Mouse (Mus musculus) adipocyte (in vitro differentiated cells): Measurements from ENCODE around the gene Olfr1196.
"Not testable (repeated sequence)": the region's sequence is repeated elsewhere in the genome, so short reads cannot be mapped to it uniquely, and the experiment has no call there.

ENCODE experiments used
- DNase-seq: peaks from one replicate; pipeline ENCODE4 v3.0.0-alpha.2; 2016; ENCODE audit warnings: low spot score

Gene Olfr1196

GRCm38 (mm10) chr2:88704497-88704896 is at the start of gene Olfr1196:
TSS of gene Olfr1196 (minus strand) at chr2:88704597.
- no peak for DNase-seq

GRCm38 (mm10) chr2:88751270-88751669 is 46.9 kb upstream of the Olfr1196 start, which contains the start of gene Olfr1198:
TSS of gene Olfr1198 (minus strand) at chr2:88751370.
- no peak for DNase-seq

GRCm38 (mm10) chr2:88743379-88743778 is 39.0 kb upstream of the Olfr1196 start:
- DNase-seq = no peak

- no peak for DNase-seq
These were observed 27.9 kb upstream of the Olfr1196 start, which contains the start of gene Olfr1197 for GRCm38 (mm10) chr2:88732266-88732665. TSS of gene Olfr1197 (minus strand) at chr2:88732366.

GRCm38 (mm10) chr2:88689087-88689486 is 15.3 kb downstream of the Olfr1196 start, which contains the start of gene Olfr1195:
TSS of gene Olfr1195 (minus strand) at chr2:88689187.
- DNase-seq = no peak

GRCm38 (mm10) chr2:88675328-88675727 is 29.1 kb downstream of the Olfr1196 start, which contains the start of gene Olfr1193:
TSS of gene Olfr1193 (plus strand) at chr2:88675628.
- DNase-seq = not testable (repeated sequence)

GRCm38 (mm10) chr2:88648209-88648608 is 56.2 kb downstream of the Olfr1196 start, which contains the start of gene Olfr1192-ps1:
TSS of gene Olfr1192-ps1 (plus strand) at chr2:88648509.
- DNase-seq = no peak
